Mouse (Mus musculus): ENCODE measurements at regions not wholly inside any gene's neighbourhood (a gene's known extent, or its start where the extent isn't known, plus 50 kb on each side); places are given as distances from the start of the nearest gene placed in this dataset.

GRCm38 (mm10) chr8:27677143-27678106, 230.0 kb downstream of the Poteg start:
- Histone ChIP-seq H3K27me3 (ENCODE audit: low read depth, poor library complexity, severe bottlenecking) (no peaks in the 10 kb centered on the region), H3K4me1 (no peaks in the 10 kb centered on the region; the same call in 1 of the 2 replicates), H3K4me3 (no peak overlapping the region), H3K27ac (replicated peaks) (no peak overlapping the region), H3K9me3 (replicated peaks) (no peaks in the 10 kb centered on the region), H3K36me3 (no peaks in the 10 kb centered on the region)
- peak; percentile 35 for DNase-seq (ENCODE audit: low spot score)
- WGBS: 37% methylated on average over 13 of the region's 13 CpGs

- 21% methylated on average over 2 of the region's 2 CpGs for WGBS
- H3K36me3 ChIP-seq: no peaks in the 10 kb centered on the region
- no peaks in the 10 kb centered on the region; the same call in 1 of the 2 replicates for H3K4me1 ChIP-seq
- H3K27ac ChIP-seq (replicated peaks): no peak overlapping the region
- no peaks in the 10 kb centered on the region for H3K9me3 ChIP-seq (replicated peaks)
- H3K4me3 ChIP-seq: no peak overlapping the region
- no peaks in the 10 kb centered on the region for H3K27me3 ChIP-seq (ENCODE audit: low read depth, poor library complexity, severe bottlenecking)
- peak; percentile 58 for DNase-seq (ENCODE audit: low spot score)
Observed at GRCm38 (mm10) chr8:27679164-27679563, 231.7 kb downstream of the Poteg start.

GRCm38 (mm10) chr8:27721988-27722387, 274.5 kb downstream of the Poteg start:
- Histone ChIP-seq H3K36me3 (no peaks in the 10 kb centered on the region), H3K4me1 (peaks cover 6% of the 10 kb centered on the region; the same call in 1 of the 2 replicates), H3K4me3 (no peak overlapping the region), H3K27me3 (ENCODE audit: low read depth, poor library complexity, severe bottlenecking) (no peaks in the 10 kb centered on the region), H3K9me3 (replicated peaks) (no peaks in the 10 kb centered on the region), H3K27ac (replicated peaks) (no peak overlapping the region)
- DNase-seq (ENCODE audit: low spot score): no peak
- WGBS: 82% methylated on average over 6 of the region's 6 CpGs

- H3K4me1 ChIP-seq: peaks cover 15% of the 10 kb centered on the region
- no peaks in the 10 kb centered on the region for H3K36me3 ChIP-seq
- peak; percentile 11 for DNase-seq (ENCODE audit: low spot score)
- no peak overlapping the region for H3K4me3 ChIP-seq
- 71% methylated on average over 6 of the region's 6 CpGs for WGBS
- no peaks in the 10 kb centered on the region for H3K27me3 ChIP-seq (ENCODE audit: low read depth, poor library complexity, severe bottlenecking)
- no peaks in the 10 kb centered on the region for H3K9me3 ChIP-seq (replicated peaks)
- no peak overlapping the region for H3K27ac ChIP-seq (replicated peaks)
Observed at GRCm38 (mm10) chr8:27770296-27770695, 322.8 kb downstream of the Poteg start.

- WGBS: 49% methylated on average over 8 of the region's 8 CpGs
- H3K4me3 ChIP-seq: no peak overlapping the region
- peak; percentile 32 for DNase-seq (ENCODE audit: low spot score)
Observed at GRCm38 (mm10) chr8:27770803-27771202, 323.3 kb downstream of the Poteg start.

GRCm38 (mm10) chr8:27771250-27771649, 323.8 kb downstream of the Poteg start:
- Histone ChIP-seq H3K9me3 (replicated peaks) (no peaks in the 10 kb centered on the region), H3K4me1 (peaks cover 15% of the 10 kb centered on the region), H3K27ac (replicated peaks) (no peak overlapping the region), H3K4me3 (no peak overlapping the region), H3K36me3 (no peaks in the 10 kb centered on the region), H3K27me3 (ENCODE audit: low read depth, poor library complexity, severe bottlenecking) (no peaks in the 10 kb centered on the region)
- DNase-seq (ENCODE audit: low spot score): no peak

More at GRCm38 (mm10) chr8:27770803-27771202, 323.3 kb downstream of the Poteg start:
- Histone ChIP-seq H3K36me3 (no peaks in the 10 kb centered on the region), H3K9me3 (replicated peaks) (no peaks in the 10 kb centered on the region), H3K4me1 (peaks cover 15% of the 10 kb centered on the region), H3K27me3 (ENCODE audit: low read depth, poor library complexity, severe bottlenecking) (no peaks in the 10 kb centered on the region), H3K27ac (replicated peaks) (no peak overlapping the region)

GRCm38 (mm10) chr8:27778982-27779381, 331.5 kb downstream of the Poteg start:
- DNase-seq (ENCODE audit: low spot score): no peak
- Histone ChIP-seq H3K9me3 (replicated peaks) (no peaks in the 10 kb centered on the region), H3K4me3 (no peak overlapping the region), H3K36me3 (no peaks in the 10 kb centered on the region), H3K27me3 (ENCODE audit: low read depth, poor library complexity, severe bottlenecking) (no peaks in the 10 kb centered on the region), H3K4me1 (peaks cover 4% of the 10 kb centered on the region; the same call in 1 of the 2 replicates), H3K27ac (replicated peaks) (no peak overlapping the region)
- 85% methylated on average over 3 of the region's 3 CpGs for WGBS

Measured in midbrain, embryonic 10.5 days (tissue).